Mouse (Mus musculus) cerebellum, postnatal 10 days (tissue): ENCODE measurements around the gene Fhit.

Experiments used
- DNase-seq, 2 experiments: peaks; one replicate each; pipeline ENCODE4 v3.0.0; 2021; ENCODE audit warnings: mixed read lengths in 2 of 2

The Fhit gene

GRCm38 (mm10) chr14:10344064-10344463 is 817.8 kb downstream of the Fhit start:
- DNase-seq, result no peak

GRCm38 (mm10) chr14:10316764-10317163 is 845.1 kb downstream of the Fhit start:
- no peak for DNase-seq

- no peak for DNase-seq
These were observed 849.6 kb downstream of the Fhit start for GRCm38 (mm10) chr14:10312190-10312589.

DNA sequence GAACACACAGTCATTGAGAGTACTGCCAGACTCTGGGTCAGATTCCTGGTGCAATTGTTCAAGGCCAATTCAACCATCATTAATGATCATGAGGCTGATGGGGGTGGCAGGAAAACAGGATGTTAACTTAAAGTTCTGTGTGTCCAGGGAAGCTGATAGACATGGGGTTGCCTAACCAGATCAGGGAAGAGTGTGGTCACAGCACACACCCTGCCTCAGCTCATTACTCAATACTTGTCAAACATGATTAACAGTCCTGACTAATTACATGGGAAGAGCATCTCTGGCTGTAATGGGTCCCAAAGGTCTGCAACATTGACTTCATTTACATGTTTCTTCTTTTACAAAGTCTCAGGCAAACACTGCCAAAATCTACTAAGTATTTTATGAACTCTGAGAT is 856.5 kb downstream of the Fhit start:
- DNase-seq, result no peak

DNA sequence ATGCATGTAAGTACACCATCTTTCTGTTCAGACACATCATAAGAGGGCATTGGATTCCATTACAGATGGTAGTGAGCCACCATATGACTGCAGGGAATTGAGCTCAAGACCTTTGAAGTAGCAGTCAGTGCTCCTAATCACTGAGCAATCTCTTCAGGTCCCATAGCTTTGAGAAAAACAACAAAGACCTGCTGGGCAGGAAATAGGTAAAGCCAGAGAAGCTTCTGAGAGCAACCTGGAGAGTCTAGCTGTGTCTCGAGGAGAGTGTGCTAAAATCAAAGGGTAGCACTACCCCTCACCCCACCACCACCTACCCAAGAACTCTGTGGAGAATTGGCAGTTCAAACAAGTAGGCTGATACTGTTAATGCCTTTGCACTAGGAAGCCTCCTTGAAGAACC is 860.3 kb downstream of the Fhit start:
- DNase-seq, result no peak

- DNase-seq, result no peak
These were observed 860.9 kb downstream of the Fhit start for GRCm38 (mm10) chr14:10300914-10301313.

- peak; percentile 4 for DNase-seq
These were observed 862.8 kb downstream of the Fhit start for GRCm38 (mm10) chr14:10299030-10299429.

- DNase-seq, result no peak
These were observed 872.8 kb downstream of the Fhit start for GRCm38 (mm10) chr14:10289043-10289442.

DNA sequence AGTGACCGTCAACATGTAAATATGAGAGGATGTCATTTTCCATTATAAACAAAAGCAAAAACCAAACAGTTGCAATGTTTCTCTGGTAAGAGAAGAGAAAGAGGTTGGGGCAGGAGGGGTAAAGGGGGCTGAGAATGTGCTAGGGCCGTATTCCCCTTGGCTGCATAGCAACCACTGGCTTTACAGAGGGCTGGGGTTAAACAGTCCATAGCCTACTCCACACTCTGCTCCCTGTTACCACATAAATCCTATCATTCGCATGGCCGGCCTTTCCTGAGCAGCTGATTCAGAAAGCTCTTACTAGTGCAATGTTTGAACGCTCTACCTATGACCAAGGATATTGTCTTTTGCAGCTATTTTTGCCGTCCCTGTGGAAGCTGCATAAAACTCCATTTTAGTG is 875.8 kb downstream of the Fhit start:
- DNase-seq, result peak in 1 of 2 experiments; percentile 6

GRCm38 (mm10) chr14:10228708-10229107 is 933.1 kb downstream of the Fhit start:
- no peak for DNase-seq

DNA sequence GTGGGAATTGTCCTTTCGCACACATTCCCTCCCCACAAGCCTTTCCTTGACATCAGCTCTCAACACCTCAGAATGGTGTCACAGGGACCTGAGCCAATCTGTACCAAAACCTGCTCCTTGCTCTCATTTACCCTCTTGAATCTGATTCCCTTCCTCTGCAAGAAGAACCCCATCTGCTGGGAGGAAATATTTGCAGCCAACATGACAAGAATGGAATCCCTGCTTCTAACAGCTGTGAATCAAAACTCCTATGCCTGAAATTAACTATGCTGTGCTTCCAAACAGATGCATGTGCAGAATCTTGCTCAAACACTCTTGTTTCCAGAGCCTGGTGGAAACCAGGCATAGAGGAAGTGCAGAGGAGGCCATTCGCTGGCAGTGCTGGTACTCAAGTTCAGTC is 940.0 kb downstream of the Fhit start:
- peak in 1 of 2 experiments; percentile 4 for DNase-seq

DNA sequence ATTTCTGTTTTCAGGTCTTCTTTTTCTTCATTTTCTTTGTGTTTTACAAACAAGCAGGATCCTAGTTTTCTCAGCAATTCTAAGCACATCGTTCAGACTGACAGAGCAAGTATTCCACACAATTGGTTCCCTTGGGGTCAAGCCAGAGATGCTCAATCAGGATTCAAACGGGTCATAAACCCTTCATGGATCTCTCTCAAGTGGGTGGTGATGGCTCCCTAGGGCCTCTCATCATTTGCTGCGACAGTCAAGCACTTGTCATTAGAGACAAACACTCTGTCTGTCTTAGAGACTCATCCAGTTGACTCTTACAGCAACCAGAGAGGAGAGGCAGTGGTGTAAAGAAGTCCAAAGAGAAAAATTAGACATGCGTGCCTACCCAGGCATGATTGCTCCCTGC is 948.6 kb downstream of the Fhit start:
- DNase-seq, result peak in 1 of 2 experiments; percentile 9

DNA sequence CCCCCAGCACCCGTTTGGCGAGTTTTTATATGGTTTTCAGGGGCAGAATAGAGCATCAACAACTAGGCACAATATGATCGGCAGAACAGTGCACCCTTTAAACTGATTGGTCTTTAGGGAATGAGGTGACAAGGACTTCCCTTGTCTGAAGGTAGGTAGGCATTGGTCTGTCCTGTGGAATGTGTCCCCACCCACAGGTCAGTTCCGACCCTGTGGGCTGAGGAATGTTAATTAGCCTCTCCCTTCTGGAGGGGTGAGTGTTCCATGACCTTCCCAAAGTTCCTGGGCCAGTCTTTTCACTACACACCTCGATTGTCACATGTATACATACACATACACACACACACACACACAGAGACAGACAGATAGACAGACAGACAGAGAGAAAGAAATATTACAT is 950.7 kb downstream of the Fhit start:
- no peak for DNase-seq

DNA sequence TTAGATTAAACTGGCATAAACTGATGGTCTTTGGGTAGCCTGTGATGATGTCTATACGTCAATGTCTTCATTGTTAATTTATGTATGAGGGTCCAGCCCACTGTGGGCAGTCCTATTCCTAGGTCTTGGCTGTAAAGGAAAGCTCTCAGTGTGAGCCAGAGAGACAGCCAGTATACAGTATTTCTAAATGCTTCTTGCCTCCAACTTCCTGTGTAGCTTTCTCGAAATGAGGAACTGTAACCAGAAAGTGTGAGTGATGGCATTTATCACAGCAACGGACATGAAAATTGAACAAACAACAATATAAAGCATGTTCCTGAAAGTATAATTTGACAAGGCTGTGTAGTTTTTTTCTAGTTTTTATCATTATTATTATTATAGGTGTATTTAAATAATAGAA is 952.8 kb downstream of the Fhit start:
- no peak for DNase-seq

GRCm38 (mm10) chr14:10205699-10206098 is 956.1 kb downstream of the Fhit start:
- DNase-seq, result no peak

DNA sequence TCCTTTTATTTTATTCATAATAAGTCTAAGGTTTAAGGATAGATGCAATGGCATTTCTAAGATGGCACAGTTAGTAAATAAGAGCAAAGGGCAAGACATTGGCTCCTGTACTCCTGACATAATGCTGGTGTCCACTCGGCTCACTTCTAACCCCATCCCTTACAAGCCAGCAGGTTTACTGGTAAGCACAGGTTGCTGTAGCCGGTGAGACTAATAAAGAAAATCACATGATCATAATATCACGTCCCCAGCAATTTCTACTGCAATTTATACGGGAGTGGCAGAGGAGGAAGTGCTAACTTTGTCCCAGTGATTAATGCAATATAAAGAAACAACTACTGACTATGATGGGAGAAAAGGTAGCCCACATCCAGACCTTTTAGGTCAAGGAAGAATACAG is 956.5 kb downstream of the Fhit start:
- DNase-seq, result no peak

DNA sequence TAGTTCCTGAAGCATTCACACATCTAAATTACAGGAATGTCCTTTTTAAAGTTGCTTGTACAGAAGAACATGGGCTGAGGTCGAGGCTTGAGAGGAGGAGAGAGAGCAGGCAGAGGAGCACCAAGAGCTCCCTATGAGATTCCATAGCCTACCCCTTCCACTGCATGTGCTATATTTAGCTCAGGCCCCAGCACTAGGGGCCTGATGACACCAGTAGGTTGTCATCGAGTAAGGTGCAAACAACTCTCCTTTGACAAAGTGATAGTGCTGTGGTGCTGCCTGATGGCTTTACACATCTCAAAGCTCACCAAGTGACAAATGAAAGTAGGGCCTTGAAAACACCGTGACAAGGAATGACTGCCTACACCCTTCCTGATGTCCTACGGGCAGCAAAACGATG is 967.7 kb downstream of the Fhit start:
- DNase-seq, result no peak

GRCm38 (mm10) chr14:10171761-10172160 is 990.1 kb downstream of the Fhit start:
- DNase-seq, result no peak

GRCm38 (mm10) chr14:10166641-10167429 is 995.0 kb downstream of the Fhit start:
- no peak for DNase-seq

- DNase-seq, result no peak
These were observed 1012.0 kb downstream of the Fhit start for GRCm38 (mm10) chr14:10149872-10150271.

- DNase-seq, result no peak
These were observed 1022.5 kb downstream of the Fhit start for GRCm38 (mm10) chr14:10139311-10139710.

- DNase-seq, result no peak
These were observed 1028.0 kb downstream of the Fhit start for GRCm38 (mm10) chr14:10133873-10134272.

DNA sequence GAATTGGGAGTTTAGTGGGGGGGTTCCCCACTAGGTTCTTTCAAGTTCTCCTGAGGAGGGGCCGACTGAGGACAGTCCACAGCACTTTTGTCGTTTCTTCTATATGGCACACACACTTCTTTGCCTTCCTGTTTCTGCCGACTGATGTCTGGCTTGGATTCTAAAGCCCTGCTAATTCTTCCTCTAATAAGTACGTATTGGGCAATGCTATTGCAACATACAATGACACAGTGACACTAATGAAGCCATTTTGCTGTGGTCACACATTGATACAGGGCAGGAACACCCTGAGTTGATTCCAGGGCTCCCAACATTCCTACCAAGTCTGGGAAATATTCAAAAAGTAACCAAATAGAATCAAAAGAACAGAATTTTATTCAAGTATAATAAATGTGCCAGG is 1032.2 kb downstream of the Fhit start:
- no peak for DNase-seq

DNA sequence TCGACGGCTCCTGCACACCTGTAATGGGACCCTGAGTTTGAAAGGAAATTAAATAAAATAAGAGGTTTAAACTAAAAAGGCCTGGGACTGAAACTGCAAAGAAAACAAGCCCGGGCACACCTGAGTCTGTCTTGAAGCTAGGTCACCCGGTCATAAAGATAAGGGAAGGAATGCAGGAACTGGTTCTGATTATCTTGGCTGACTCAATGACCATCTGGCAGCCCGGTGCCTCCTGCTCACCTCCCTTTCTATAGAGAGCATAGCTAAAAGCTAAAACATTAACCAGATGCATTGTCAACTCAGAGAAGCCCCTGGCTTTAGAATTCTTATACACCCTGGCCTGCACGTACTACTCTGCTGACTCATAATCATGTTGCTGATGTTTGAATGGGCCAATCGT is 1032.7 kb downstream of the Fhit start:
- no peak for DNase-seq

DNA sequence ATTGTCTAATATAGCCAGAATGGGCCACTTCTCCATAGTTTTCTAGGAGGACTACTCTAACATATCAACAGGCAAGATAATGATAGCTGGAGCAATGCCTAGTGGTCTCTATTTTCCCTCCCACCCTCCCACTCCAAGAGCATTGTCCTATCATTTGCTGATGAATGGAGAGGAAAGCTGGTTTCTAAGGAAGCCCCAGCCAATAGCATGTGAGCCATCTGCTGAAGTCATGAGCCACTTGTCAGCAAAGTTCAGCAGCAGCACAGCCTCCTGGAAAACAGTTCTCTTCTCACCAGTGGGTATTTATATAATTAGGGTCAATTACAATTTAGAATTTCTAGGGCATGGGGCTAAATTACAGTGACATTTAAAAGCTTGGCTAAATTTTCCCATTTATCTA is 1035.3 kb downstream of the Fhit start:
- no peak for DNase-seq
